Mouse (Mus musculus) MEL (cell line): Measurements from ENCODE around the gene Olfr572. TPM values are rescaled to one million over a fixed set of nuclear protein-coding genes. Genes with fewer than 3 reads are reported as not detected.

ENCODE experiments used
- DNase-seq: peaks from one replicate; pipeline ENCODE4 v3.0.0; 2011; ENCODE audit warnings: low read depth, low spot score
- H3K27ac ChIP-seq: 2 replicates; pipeline ENCODE4 v1.5.1; 2012; ENCODE audit warnings: low read depth, mild to moderate bottlenecking, control low read depth, low read length, moderate library complexity; ENCODE audit not compliant: control insufficient read depth
- H3K27me3 ChIP-seq, 2 experiments: fragments of 150-350 bp in 1 of 2; sonication (generic) in 1 of 2; 2 replicates each; pipeline ENCODE4 v1.6.1; 2012; ENCODE audit warnings: low read length in 2 of 2, mild to moderate bottlenecking in 2 of 2, improper control_type of control experiment in 1 of 2, moderate library complexity in 1 of 2; ENCODE audit not compliant: insufficient read depth in 2 of 2, control insufficient read depth in 1 of 2
- H3K36me3 ChIP-seq, 2 experiments: 2 replicates each; pipeline ENCODE4 v1.6.1; 2012 to 2014; ENCODE audit warnings: low read length in 2 of 2, improper control_type of control experiment in 1 of 2, inconsistent platforms in 1 of 2, mild to moderate bottlenecking in 1 of 2; ENCODE audit not compliant: insufficient read depth in 2 of 2, control insufficient read depth in 1 of 2
- H3K4me1 ChIP-seq, 2 experiments: fragments of 150-350 bp in 1 of 2; sonication (generic) in 1 of 2; 2 replicates each; pipeline ENCODE4 v1.6.1; 2012; ENCODE audit warnings: low read length in 2 of 2, improper control_type of control experiment in 1 of 2, mild to moderate bottlenecking in 1 of 2; ENCODE audit not compliant: insufficient read depth in 2 of 2, control insufficient read depth in 1 of 2
- H3K4me3 ChIP-seq, 2 experiments: fragments of 150-350 bp in 1 of 2; sonication (generic) in 1 of 2; 2 replicates each; pipeline ENCODE4 v1.5.1; 2012; ENCODE audit warnings: low read depth in 2 of 2, low read length in 2 of 2, mild to moderate bottlenecking in 2 of 2, moderate library complexity in 2 of 2, control low read depth in 1 of 2, improper control_type of control experiment in 1 of 2; ENCODE audit not compliant: control insufficient read depth in 1 of 2, insufficient read depth in 1 of 2
- H3K79me2 ChIP-seq: 2 replicates; pipeline ENCODE4 v1.6.1; 2012; ENCODE audit warnings: mild to moderate bottlenecking, low read length, moderate library complexity; ENCODE audit not compliant: control insufficient read depth, poor library complexity, insufficient read depth
- H3K9ac ChIP-seq: 2 replicates; pipeline ENCODE4 v1.6.1; 2012; ENCODE audit warnings: low read depth, mild to moderate bottlenecking, control low read depth, low read length, moderate library complexity; ENCODE audit not compliant: control insufficient read depth, poor library complexity, severe bottlenecking
- H3K9me3 ChIP-seq: fragments of 150-350 bp; sonication (generic); replicated peaks from 2 replicates; pipeline ENCODE4 v1.6.1; 2012; ENCODE audit warnings: mild to moderate bottlenecking, low read length, improper control_type of control experiment, moderate library complexity; ENCODE audit not compliant: insufficient read depth
- E2F4 ChIP-seq: IDR thresholded peaks from 2 replicates; pipeline ENCODE4 v1.6.1; 2011; ENCODE audit warnings: low read depth, low read length, improper control_type of control experiment, borderline replicate concordance
- EP300 ChIP-seq, 2 experiments: IDR thresholded peaks; 2 replicates each; pipeline ENCODE4 v1.6.1; 2011; ENCODE audit warnings: improper control_type of control experiment in 2 of 2, low read length in 2 of 2, low read depth in 1 of 2, mild to moderate bottlenecking in 1 of 2
- GABPA ChIP-seq: IDR thresholded peaks from 2 replicates; pipeline ENCODE4 v1.6.1; 2012; ENCODE audit warnings: low read depth, mild to moderate bottlenecking, inconsistent platforms, low read length, improper control_type of control experiment, moderate library complexity
- HCFC1 ChIP-seq: IDR thresholded peaks from 2 replicates; pipeline ENCODE4 v1.6.1; 2012; ENCODE audit warnings: low read depth, mild to moderate bottlenecking, inconsistent platforms, low read length, improper control_type of control experiment, moderate library complexity
- MAFK ChIP-seq: IDR thresholded peaks from 2 replicates; pipeline ENCODE4 v1.6.1; 2011; ENCODE audit warnings: low read depth, mild to moderate bottlenecking, low read length, improper control_type of control experiment, borderline replicate concordance
- MAX ChIP-seq: IDR thresholded peaks from 2 replicates; pipeline ENCODE4 v1.6.1; 2011; ENCODE audit warnings: low read length, improper control_type of control experiment
- MAZ ChIP-seq: IDR thresholded peaks from 2 replicates; pipeline ENCODE4 v1.6.1; 2012; ENCODE audit warnings: low read depth, mild to moderate bottlenecking, inconsistent platforms, low read length, improper control_type of control experiment
- MXI1 ChIP-seq: IDR thresholded peaks from 2 replicates; pipeline ENCODE4 v1.6.1; 2011; ENCODE audit warnings: mild to moderate bottlenecking, low read depth, low read length, improper control_type of control experiment
- POLR2A ChIP-seq, 2 experiments: IDR thresholded peaks; 2 replicates each; pipeline ENCODE4 v1.6.1; 2011 to 2012; ENCODE audit warnings: low read length in 2 of 2, mild to moderate bottlenecking in 2 of 2, control low read depth in 1 of 2, improper control_type of control experiment in 1 of 2, low read depth in 1 of 2, moderate library complexity in 1 of 2; ENCODE audit not compliant: control insufficient read depth in 1 of 2, insufficient read depth in 1 of 2, poor library complexity in 1 of 2
- POLR2AphosphoS5 ChIP-seq: IDR thresholded peaks from 2 replicates; pipeline ENCODE4 v1.6.1; 2012; ENCODE audit warnings: low read depth, borderline replicate concordance, mild to moderate bottlenecking, inconsistent platforms, low read length, moderate library complexity, mixed read lengths
- RAD21 ChIP-seq: IDR thresholded peaks from 2 replicates; pipeline ENCODE4 v1.6.1; 2011; ENCODE audit warnings: mild to moderate bottlenecking, low read depth, low read length, improper control_type of control experiment
- RCOR1 ChIP-seq: IDR thresholded peaks from 2 replicates; pipeline ENCODE4 v1.6.1; 2012; ENCODE audit warnings: low read depth, mild to moderate bottlenecking, inconsistent platforms, low read length, improper control_type of control experiment
- ZC3H11A ChIP-seq: IDR thresholded peaks from 2 replicates; pipeline ENCODE4 v1.6.1; 2012; ENCODE audit warnings: low read depth, mild to moderate bottlenecking, inconsistent platforms, low read length, improper control_type of control experiment
- ZKSCAN1 ChIP-seq: IDR thresholded peaks from 2 replicates; pipeline ENCODE4 v1.6.1; 2012; ENCODE audit warnings: low read depth, mild to moderate bottlenecking, inconsistent platforms, low read length, improper control_type of control experiment, moderate library complexity
- ZNF384 ChIP-seq: IDR thresholded peaks from 2 replicates; pipeline ENCODE4 v1.6.1; 2012; ENCODE audit warnings: low read depth, mild to moderate bottlenecking, inconsistent platforms, low read length, improper control_type of control experiment
- polyA plus RNA-seq, 2 experiments: library from polyadenylated mRNA; stranded (reverse) in 1 of 2; unstranded in 1 of 2; fragments of >175 nt in 1 of 2; fragments of >200 nt in 1 of 2; gene quantifications; 2 replicates each; pipeline versions ENCODE4 v1.2.1 to v1.2.4; 2012; ENCODE audit warnings: low replicate concordance in 2 of 2, low read depth in 1 of 2; ENCODE audit not compliant: insufficient read length in 2 of 2, insufficient read depth in 1 of 2, missing spikeins in 1 of 2
- total RNA-seq: library from RNA; depleted of rRNA; stranded (reverse); fragments of 300-350 nt; gene quantifications from 2 replicates; pipeline ENCODE4 v1.2.3, GENCODE M21; 2012; rRNA removed

Olfr572 gene
- total and polyA plus RNA-seq, 3 experiments = not detected

DNA sequence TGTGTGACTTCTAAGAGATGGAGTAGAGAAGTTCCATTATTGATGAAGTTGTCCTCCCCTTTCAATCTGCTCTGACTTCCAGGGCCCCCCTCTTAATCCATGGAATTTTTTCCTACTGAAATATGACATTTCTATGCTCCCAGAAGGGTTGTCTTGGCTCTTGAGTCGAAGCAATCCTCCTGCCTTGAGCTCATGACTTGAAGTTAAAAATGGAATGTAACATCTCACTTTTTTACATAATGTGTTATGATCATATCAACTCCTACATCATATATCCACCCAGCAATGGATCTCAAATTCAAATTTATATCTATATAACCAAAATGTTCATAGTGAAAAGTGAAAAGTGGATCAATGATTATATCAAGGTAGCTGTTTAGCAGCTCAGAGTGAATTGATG, 50.2 kb downstream of the Olfr572 start:
- H3K79me2 ChIP-seq = no peaks in the 10 kb centered on the region
- H3K27me3 ChIP-seq = no peaks in the 10 kb centered on the region
- no peaks in the 10 kb centered on the region for H3K36me3 ChIP-seq
- H3K9me3 ChIP-seq = no peaks in the 10 kb centered on the region
- no peak overlapping the region for H3K9ac ChIP-seq
- no peak for DNase-seq
- TF ChIP-seq HCFC1 (no peak), ZC3H11A (no peak), ZKSCAN1 (no peak), POLR2AphosphoS5 (no peak), GABPA (no peak), ZNF384 (no peak), MAFK (no peak), POLR2A (IDR thresholded peaks at IDR 0.05; ENCODE audit: control insufficient read depth in 1 of 2, insufficient read depth in 1 of 2, low read depth in 1 of 2, low read length in 2 of 2, poor library complexity in 1 of 2) (no peak), MXI1 (no peak), EP300 (IDR thresholded peaks at IDR 0.05; ENCODE audit: low read depth in 1 of 2, low read length in 2 of 2) (no peak), MAZ (no peak), RAD21 (no peak), MAX (no peak), E2F4 (no peak)
- no peak overlapping the region for H3K4me3 ChIP-seq
- no peaks in the 10 kb centered on the region for H3K4me1 ChIP-seq
- no peak overlapping the region for H3K27ac ChIP-seq

DNA sequence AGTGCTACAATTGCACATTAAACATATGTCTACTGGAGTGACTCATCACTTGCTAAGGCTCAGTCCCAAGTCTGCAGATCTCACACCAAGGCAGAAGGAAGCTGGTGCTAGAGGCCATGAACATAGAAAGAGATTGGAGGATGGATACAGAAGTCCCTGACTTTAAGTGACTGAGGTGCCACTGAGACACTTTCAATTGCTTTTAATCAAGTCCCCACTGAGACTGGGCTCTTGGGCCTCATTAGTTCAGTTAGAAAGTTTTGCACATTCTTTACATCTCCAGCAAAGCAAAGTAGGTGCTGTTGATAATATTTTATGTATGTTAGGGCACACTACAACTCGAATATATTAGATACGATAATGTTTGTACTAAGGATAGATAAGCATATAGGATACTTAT, 51.6 kb downstream of the Olfr572 start, which contains the start of gene Olfr577:
Gene Olfr577, minus strand, starts transcription at position 101 of the 400 bp plus-strand sequence.
- H3K79me2 ChIP-seq = no peaks in the 10 kb centered on the region
- H3K27me3 ChIP-seq = no peaks in the 10 kb centered on the region
- no peak for TF ChIP-seq RCOR1
- H3K9ac ChIP-seq = no peak within 1 kb of the TSS
- H3K4me1 ChIP-seq = no peaks in the 10 kb centered on the region
- no peaks in the 10 kb centered on the region for H3K9me3 ChIP-seq
- no peaks in the 10 kb centered on the region for H3K36me3 ChIP-seq
- DNase-seq = no peak
- no peak within 1 kb of the TSS for H3K4me3 ChIP-seq
- no peak within 1 kb of the TSS for H3K27ac ChIP-seq

Other genes with a start within 250 kb of the Olfr572 start
- gene Trim68, start 237.1 kb upstream of the Olfr572 start, total RNA-seq = not detected in 2 replicates
- gene Trim68, start 237.1 kb upstream of the Olfr572 start, polyA plus RNA-seq = not detected
- not detected in 2 replicates for gene Olfr557, start 228.5 kb upstream of the Olfr572 start, total RNA-seq
- not detected for gene Olfr557, start 228.5 kb upstream of the Olfr572 start, polyA plus RNA-seq
- not detected in 2 replicates for gene Olfr558, start 222.2 kb upstream of the Olfr572 start, total RNA-seq
- gene Olfr558, start 222.2 kb upstream of the Olfr572 start, polyA plus RNA-seq = not detected
- gene Olfr33, start 205.3 kb upstream of the Olfr572 start, total RNA-seq = not detected in 2 replicates
- not detected for gene Olfr33, start 205.3 kb upstream of the Olfr572 start, polyA plus RNA-seq
- not detected in 2 replicates for gene Olfr559, start 196.9 kb upstream of the Olfr572 start, total RNA-seq
- not detected for gene Olfr559, start 196.9 kb upstream of the Olfr572 start, polyA plus RNA-seq
- gene Olfr560, start 165.0 kb upstream of the Olfr572 start, total RNA-seq = not detected in 2 replicates
- gene Olfr560, start 165.0 kb upstream of the Olfr572 start, polyA plus RNA-seq = not detected
- gene Olfr78, start 164.9 kb upstream of the Olfr572 start, total RNA-seq = not detected in 2 replicates
- not detected for gene Olfr78, start 164.9 kb upstream of the Olfr572 start, polyA plus RNA-seq
- gene Olfr561, start 153.2 kb upstream of the Olfr572 start, total RNA-seq = not detected in 2 replicates
- gene Olfr561, start 153.2 kb upstream of the Olfr572 start, polyA plus RNA-seq = not detected
- not detected in 2 replicates for gene Olfr564, start 120.9 kb upstream of the Olfr572 start, total RNA-seq
- gene Olfr564, start 120.9 kb upstream of the Olfr572 start, polyA plus RNA-seq = not detected
- gene Olfr566, start 65.6 kb upstream of the Olfr572 start, total RNA-seq = not detected in 2 replicates
- not detected for gene Olfr566, start 65.6 kb upstream of the Olfr572 start, polyA plus RNA-seq
- not detected in 2 replicates for gene Olfr568, start 47.3 kb upstream of the Olfr572 start, total RNA-seq
- gene Olfr568, start 47.3 kb upstream of the Olfr572 start, polyA plus RNA-seq = not detected
- not detected in 2 replicates for gene Olfr569, start 33.5 kb upstream of the Olfr572 start, total RNA-seq
- gene Olfr569, start 33.5 kb upstream of the Olfr572 start, polyA plus RNA-seq = not detected
- not detected in 2 replicates for gene Olfr570, start 29.8 kb upstream of the Olfr572 start, total RNA-seq
- gene Olfr570, start 29.8 kb upstream of the Olfr572 start, polyA plus RNA-seq = not detected
- gene Olfr571, start 6.9 kb upstream of the Olfr572 start, total RNA-seq = not detected in 2 replicates
- gene Olfr571, start 6.9 kb upstream of the Olfr572 start, polyA plus RNA-seq = not detected
- not detected in 2 replicates for gene Olfr573-ps1, start 18.2 kb downstream of the Olfr572 start, total RNA-seq
- gene Olfr573-ps1, start 18.2 kb downstream of the Olfr572 start, polyA plus RNA-seq = not detected
- gene Olfr574, start 24.1 kb downstream of the Olfr572 start, total RNA-seq = not detected in 2 replicates
- gene Olfr574, start 24.1 kb downstream of the Olfr572 start, polyA plus RNA-seq = not detected
- not detected in 2 replicates for gene Olfr575, start 34.4 kb downstream of the Olfr572 start, total RNA-seq
- gene Olfr575, start 34.4 kb downstream of the Olfr572 start, polyA plus RNA-seq = not detected
- not detected in 2 replicates for gene Olfr576, start 38.3 kb downstream of the Olfr572 start, total RNA-seq
- not detected for gene Olfr576, start 38.3 kb downstream of the Olfr572 start, polyA plus RNA-seq
- not detected in 2 replicates for gene Olfr577, start 51.5 kb downstream of the Olfr572 start, total RNA-seq
- not detected for gene Olfr577, start 51.5 kb downstream of the Olfr572 start, polyA plus RNA-seq
- gene Olfr578, start 64.9 kb downstream of the Olfr572 start, total RNA-seq = not detected in 2 replicates
- gene Olfr578, start 64.9 kb downstream of the Olfr572 start, polyA plus RNA-seq = not detected
- not detected in 2 replicates for gene Olfr582, start 113.6 kb downstream of the Olfr572 start, total RNA-seq
- not detected for gene Olfr582, start 113.6 kb downstream of the Olfr572 start, polyA plus RNA-seq
- not detected in 2 replicates for gene Olfr583, start 126.9 kb downstream of the Olfr572 start, total RNA-seq
- not detected for gene Olfr583, start 126.9 kb downstream of the Olfr572 start, polyA plus RNA-seq
- gene Olfr584, start 157.5 kb downstream of the Olfr572 start, total RNA-seq = not detected in 2 replicates
- gene Olfr584, start 157.5 kb downstream of the Olfr572 start, polyA plus RNA-seq = not detected
- not detected in 2 replicates for gene Olfr585, start 173.3 kb downstream of the Olfr572 start, total RNA-seq
- not detected for gene Olfr585, start 173.3 kb downstream of the Olfr572 start, polyA plus RNA-seq
- not detected in 2 replicates for gene Olfr586, start 201.2 kb downstream of the Olfr572 start, total RNA-seq
- not detected for gene Olfr586, start 201.2 kb downstream of the Olfr572 start, polyA plus RNA-seq
- gene Olfr588-ps1, start 216.5 kb downstream of the Olfr572 start, total RNA-seq = not detected in 2 replicates
- not detected for gene Olfr588-ps1, start 216.5 kb downstream of the Olfr572 start, polyA plus RNA-seq
- not detected in 2 replicates for gene Olfr589, start 231.9 kb downstream of the Olfr572 start, total RNA-seq
- not detected for gene Olfr589, start 231.9 kb downstream of the Olfr572 start, polyA plus RNA-seq